Mouse (Mus musculus): Measurements from ENCODE around the gene Tmprss13. TPM values are rescaled to one million over a fixed set of nuclear protein-coding genes. Genes with fewer than 3 reads are reported as not detected.

Tmprss13 gene
- polyA plus RNA-seq, 1 experiment: not detected

DNA sequence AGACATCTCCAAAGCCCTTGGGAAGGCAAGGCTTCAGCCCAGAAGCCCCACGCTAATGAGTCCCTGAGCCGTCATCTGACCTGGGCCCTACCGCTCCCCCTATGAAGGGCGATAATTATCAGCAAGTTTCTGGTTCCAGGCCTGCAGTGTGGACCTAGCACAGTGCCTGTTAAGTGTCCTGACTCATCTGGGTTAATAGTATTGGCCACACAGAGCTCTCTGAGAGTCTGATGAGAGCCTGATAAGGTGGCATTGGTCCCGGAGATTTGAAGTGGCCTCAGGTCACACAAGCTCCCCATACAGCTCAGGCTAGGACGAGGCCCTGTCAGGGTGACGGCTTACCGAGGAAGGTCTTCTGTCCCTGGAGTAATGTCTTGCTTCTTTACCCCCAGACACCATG lies 70.7 kb downstream of the Tmprss13 start:
- Histone ChIP-seq H3K4me3 (ENCODE audit: insufficient read depth, low read length) (no peak overlapping the region), H3K27ac (ENCODE audit: insufficient read depth, low read length) (no peak overlapping the region), H3K4me1 (ENCODE audit: control insufficient read depth, insufficient read depth, low read length) (no peaks in the 10 kb centered on the region)
- TF ChIP-seq CTCF (IDR thresholded peaks at IDR 0.05; ENCODE audit: borderline replicate concordance, insufficient read depth, low read length) (no peak), POLR2A (IDR thresholded peaks at IDR 0.05; ENCODE audit: low read depth, low read length) (no peak)

DNA sequence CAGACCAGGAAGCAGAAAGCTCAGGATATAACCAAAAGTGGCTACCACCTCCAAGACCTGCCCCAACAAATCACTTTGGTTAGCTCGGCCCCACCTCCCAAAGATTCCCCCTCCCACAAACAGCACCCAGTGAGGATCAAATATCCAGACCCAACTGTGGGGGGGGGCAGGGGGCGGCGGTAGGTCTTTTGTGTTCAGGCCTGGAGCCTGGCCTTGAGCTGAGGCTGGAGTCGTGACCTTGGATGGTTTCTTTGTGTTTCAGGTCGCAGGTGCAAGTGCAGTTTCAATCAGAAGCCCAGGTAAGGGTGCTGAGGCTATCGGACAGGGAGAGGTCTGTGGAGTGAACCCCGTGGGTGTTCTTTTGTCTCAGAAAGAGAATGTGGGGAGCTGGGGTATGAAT lies 72.4 kb downstream of the Tmprss13 start:
- H3K4me3 ChIP-seq (ENCODE audit: insufficient read depth, low read length): no peak overlapping the region
- TF ChIP-seq POLR2A (IDR thresholded peaks at IDR 0.05; ENCODE audit: low read depth, low read length) (no peak), CTCF (IDR thresholded peaks at IDR 0.05; ENCODE audit: borderline replicate concordance, insufficient read depth, low read length) (no peak)
- H3K4me1 ChIP-seq (ENCODE audit: control insufficient read depth, insufficient read depth, low read length): no peaks in the 10 kb centered on the region
- H3K27ac ChIP-seq (ENCODE audit: insufficient read depth, low read length): no peak overlapping the region

- Histone ChIP-seq H3K4me3 (ENCODE audit: insufficient read depth, low read length) (no peak overlapping the region), H3K4me1 (ENCODE audit: control insufficient read depth, insufficient read depth, low read length) (no peaks in the 10 kb centered on the region), H3K27ac (ENCODE audit: insufficient read depth, low read length) (no peak overlapping the region)
- TF ChIP-seq POLR2A (IDR thresholded peaks at IDR 0.05; ENCODE audit: low read depth, low read length): no peak
Observed at GRCm38 (mm10) chr9:45395218-45395617, 76.3 kb downstream of the Tmprss13 start.

DNA sequence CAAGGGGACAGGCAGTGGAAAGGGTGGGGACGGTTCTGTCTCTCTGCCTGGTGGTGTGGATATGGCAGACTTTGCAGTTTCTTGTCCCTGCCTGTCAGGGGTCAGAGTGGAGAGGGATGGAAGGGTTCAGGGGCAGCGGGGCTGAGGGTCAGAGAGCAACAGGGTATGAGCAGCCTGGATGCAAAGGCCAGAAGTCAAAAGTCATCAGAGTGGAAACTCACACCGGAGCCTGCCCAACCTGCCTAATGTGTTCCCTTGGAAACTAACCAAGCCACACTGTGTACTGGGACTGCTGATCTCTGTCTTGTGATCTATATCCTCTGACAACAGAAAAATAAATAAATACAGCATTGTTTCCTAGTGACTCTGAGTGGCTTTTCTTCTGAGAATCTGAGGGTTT lies 76.9 kb downstream of the Tmprss13 start:
- Histone ChIP-seq H3K4me3 (ENCODE audit: insufficient read depth, low read length) (no peak overlapping the region), H3K27ac (ENCODE audit: insufficient read depth, low read length) (no peak overlapping the region), H3K4me1 (ENCODE audit: control insufficient read depth, insufficient read depth, low read length) (no peaks in the 10 kb centered on the region)
- TF ChIP-seq CTCF (IDR thresholded peaks at IDR 0.05; ENCODE audit: borderline replicate concordance, insufficient read depth, low read length) (no peak), POLR2A (IDR thresholded peaks at IDR 0.05; ENCODE audit: low read depth, low read length) (no peak)

Other genes starting within 250 kb of the Tmprss13 start
- gene Jaml, start 239.9 kb upstream of the Tmprss13 start, polyA plus RNA-seq (2011; ENCODE audit: insufficient read length, low read depth, missing spikeins): not detected in 2 replicates
- 0.28 and 0.83 TPM in 2 replicates for gene Scn2b, start 201.3 kb upstream of the Tmprss13 start, polyA plus RNA-seq (2011; ENCODE audit: insufficient read length, low read depth, missing spikeins)
- gene Scn4b, start 180.7 kb upstream of the Tmprss13 start, polyA plus RNA-seq (2011; ENCODE audit: insufficient read length, low read depth, missing spikeins): not detected in 2 replicates
- gene BC049352, start 137.1 kb upstream of the Tmprss13 start, polyA plus RNA-seq (2011; ENCODE audit: insufficient read length, low read depth, missing spikeins): not detected in 2 replicates
- gene Tmprss4, start 115.0 kb upstream of the Tmprss13 start, polyA plus RNA-seq (2011; ENCODE audit: insufficient read length, low read depth, missing spikeins): not detected in 2 replicates
- 0.65 TPM in 1 of 2 replicates, not detected in the other for gene Il10ra, start 50.0 kb upstream of the Tmprss13 start, polyA plus RNA-seq (2011; ENCODE audit: insufficient read length, low read depth, missing spikeins)
- gene Fxyd6, start 51.1 kb downstream of the Tmprss13 start, polyA plus RNA-seq (2011; ENCODE audit: insufficient read length, low read depth, missing spikeins): 4.0 and 20.6 TPM in 2 replicates
- gene Fxyd2, start 80.6 kb downstream of the Tmprss13 start, polyA plus RNA-seq (2011; ENCODE audit: insufficient read length, low read depth, missing spikeins): not detected in 2 replicates
- gene Dscaml1, start 107.5 kb downstream of the Tmprss13 start, polyA plus RNA-seq (2011; ENCODE audit: insufficient read length, low read depth, missing spikeins): not detected in 2 replicates

Measured in embryonic fibroblast, embryonic 13.5 days (primary cell).